Mouse (Mus musculus): ENCODE results near the gene Erich2.
"Not testable (repeated sequence)": the region's sequence is repeated elsewhere in the genome, so short reads cannot be mapped to it uniquely, and the experiment has no call there.

Erich2 gene

GRCm38 (mm10) chr2:70508496-70508895 is at the start of gene Erich2:
TSS of gene Erich2 (plus strand) at chr2:70508819.
- DNase-seq (ENCODE audit: low read depth): no peak

GRCm38 (mm10) chr2:70463606-70464005 is 45.0 kb upstream of the Erich2 start:
- DNase-seq (ENCODE audit: low read depth): no peak

- no peak for DNase-seq (ENCODE audit: low read depth)
Observed at GRCm38 (mm10) chr2:70471136-70471535, 37.5 kb upstream of the Erich2 start.

- DNase-seq (ENCODE audit: low read depth): no peak
Observed at GRCm38 (mm10) chr2:70471861-70472620, 36.6 kb upstream of the Erich2 start.

GRCm38 (mm10) chr2:70497715-70498318 is 10.8 kb upstream of the Erich2 start:
- no peak for DNase-seq (ENCODE audit: low read depth)

GRCm38 (mm10) chr2:70503436-70503835 is 5.2 kb upstream of the Erich2 start:
- DNase-seq (ENCODE audit: low read depth): no peak

- no peak for DNase-seq (ENCODE audit: low read depth)
Observed at GRCm38 (mm10) chr2:70505229-70505628, 3.4 kb upstream of the Erich2 start.

- DNase-seq (ENCODE audit: low read depth): no peak
Observed at GRCm38 (mm10) chr2:70505896-70506295, 2.7 kb upstream of the Erich2 start.

- no peak for DNase-seq (ENCODE audit: low read depth)
Observed at GRCm38 (mm10) chr2:70506372-70506771, 2.2 kb upstream of the Erich2 start.

- no peak for DNase-seq (ENCODE audit: low read depth)
Observed at GRCm38 (mm10) chr2:70509021-70509632, 508 bp downstream of the Erich2 start.

GRCm38 (mm10) chr2:70538283-70538682 is 29.7 kb downstream of the Erich2 start:
- DNase-seq (ENCODE audit: low read depth): not testable (repeated sequence)

GRCm38 (mm10) chr2:70550671-70551070 is 42.1 kb downstream of the Erich2 start:
- DNase-seq (ENCODE audit: low read depth): no peak

- no peak for DNase-seq (ENCODE audit: low read depth)
Observed at GRCm38 (mm10) chr2:70551446-70551845, 42.8 kb downstream of the Erich2 start.

- no peak for DNase-seq (ENCODE audit: low read depth)
Observed at GRCm38 (mm10) chr2:70552067-70552598, 43.5 kb downstream of the Erich2 start.

- no peak for DNase-seq (ENCODE audit: low read depth)
Observed at GRCm38 (mm10) chr2:70552772-70553171, 44.2 kb downstream of the Erich2 start, which contains the start of gene Gad1. TSS of gene Gad1 (plus strand) at chr2:70553072.

GRCm38 (mm10) chr2:70553826-70554225 is 45.2 kb downstream of the Erich2 start:
- no peak for DNase-seq (ENCODE audit: low read depth)

GRCm38 (mm10) chr2:70558112-70558842 is 49.7 kb downstream of the Erich2 start:
- peak; percentile 53 for DNase-seq (ENCODE audit: low read depth)

GRCm38 (mm10) chr2:70558843-70559451 is 50.3 kb downstream of the Erich2 start:
- DNase-seq (ENCODE audit: low read depth): no peak

- DNase-seq (ENCODE audit: low read depth): no peak
Observed at GRCm38 (mm10) chr2:70559520-70559919, 50.9 kb downstream of the Erich2 start.

- no peak for DNase-seq (ENCODE audit: low read depth)
Observed at GRCm38 (mm10) chr2:70561077-70561795, 52.6 kb downstream of the Erich2 start.

GRCm38 (mm10) chr2:70562011-70562491 is 53.4 kb downstream of the Erich2 start:
- DNase-seq (ENCODE audit: low read depth): no peak
